Mouse (Mus musculus) heart, postnatal 14 days (tissue): ENCODE data around the gene Gpt2. TPM values are rescaled to one million over a fixed set of nuclear protein-coding genes. Genes with fewer than 3 reads are reported as not detected.
A peak's percentile ranks its signal among the peaks of the same experiment; 100 is the strongest.

Experiments
- DNase-seq, 2 experiments: peaks; one replicate each; pipeline ENCODE4 v3.0.0; 2021 to 2022
- intact Hi-C: fragments of 180-260 bp; cut with DNase I; formaldehyde crosslinking; loops from one replicate; pipeline ENCODE4 v1.15.1; 2025
- long read RNA-seq, 2 experiments: library from polyadenylated mRNA; stranded (forward); transcript quantifications; one replicate each; pipeline ENCODE4 v2.0.0; 2021
- total RNA-seq, 2 experiments: library from RNA; stranded (reverse); gene quantifications; 2 replicates each; pipeline ENCODE4 v1.2.3; 2021

Gpt2 gene
- total RNA-seq: 10 to 100 TPM; 37.6 to 45.2 TPM
- long read RNA-seq, experiment 1, transcript Gpt2-201 (12 exons, 3,639 nt): major isoform, 37 of 47 reads
- long read RNA-seq, experiment 1, partial matches to known transcripts: 3 of 47 reads
- long read RNA-seq, experiment 1, other reads (novel, unspliced or antisense): 6 of 47 reads
- long read RNA-seq, experiment 2, transcript Gpt2-201 (12 exons, 3,639 nt): major isoform, 33 of 41 reads
- long read RNA-seq, experiment 2, partial matches to known transcripts: 5 of 41 reads
- long read RNA-seq, experiment 2, other reads (novel, unspliced or antisense): 2 of 41 reads

DNA sequence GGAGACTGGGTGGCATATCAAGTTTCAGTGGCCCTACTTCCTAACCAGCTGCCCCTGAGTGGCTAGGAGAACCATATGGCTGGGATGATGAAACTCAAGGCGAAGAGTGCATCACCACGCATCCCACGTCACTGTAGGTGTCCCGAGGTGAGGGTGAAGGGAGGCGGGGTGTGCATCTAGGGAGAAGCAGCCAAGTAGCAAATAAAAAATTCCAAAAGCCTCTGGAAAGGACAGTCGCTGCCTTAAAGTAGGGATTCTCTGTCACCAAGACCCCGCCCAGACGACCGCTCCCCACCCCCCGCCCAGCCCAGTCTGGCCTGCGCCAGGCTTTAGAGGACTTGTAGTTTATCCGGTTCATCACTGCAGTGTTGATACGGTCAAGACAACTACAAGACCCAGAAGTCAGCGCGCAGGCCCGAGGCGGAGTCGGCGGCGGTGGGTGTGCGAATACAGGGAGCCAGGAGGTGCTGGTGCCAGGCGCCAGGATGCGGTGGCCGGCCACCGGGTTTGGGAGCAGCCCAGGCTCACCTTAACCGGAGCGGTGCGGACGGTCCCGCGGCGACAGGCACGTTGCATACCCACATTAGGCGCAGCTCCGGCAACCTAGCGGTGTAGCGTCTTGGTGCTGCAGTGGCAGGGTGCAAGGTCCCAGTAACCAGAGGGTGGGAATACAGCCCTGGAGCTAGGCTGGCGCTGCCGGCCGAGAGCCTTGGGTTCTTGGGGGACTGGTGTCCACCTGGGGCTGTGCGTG lies at the start of gene Gpt2:
Gene Gpt2, plus strand, starts transcription at position 452 of the 751 bp plus-strand sequence.
- intact Hi-C loops: loop anchor here (5.0 kb wide), 1 partner anchor 35 kb away; no protein-coding TSS in a partner anchor

GRCm38 (mm10) chr8:85444092-85444491 lies 48.3 kb upstream of the Gpt2 start:
- DNase-seq: no peak
- intact Hi-C loops: no loop called here

More for the DNA sequence above, at the start of gene Gpt2:
- peak; percentile 90 to 92 for DNase-seq

- intact Hi-C loops: no loop called here
These were observed 46.3 kb upstream of the Gpt2 start for GRCm38 (mm10) chr8:85445936-85446685.

DNA sequence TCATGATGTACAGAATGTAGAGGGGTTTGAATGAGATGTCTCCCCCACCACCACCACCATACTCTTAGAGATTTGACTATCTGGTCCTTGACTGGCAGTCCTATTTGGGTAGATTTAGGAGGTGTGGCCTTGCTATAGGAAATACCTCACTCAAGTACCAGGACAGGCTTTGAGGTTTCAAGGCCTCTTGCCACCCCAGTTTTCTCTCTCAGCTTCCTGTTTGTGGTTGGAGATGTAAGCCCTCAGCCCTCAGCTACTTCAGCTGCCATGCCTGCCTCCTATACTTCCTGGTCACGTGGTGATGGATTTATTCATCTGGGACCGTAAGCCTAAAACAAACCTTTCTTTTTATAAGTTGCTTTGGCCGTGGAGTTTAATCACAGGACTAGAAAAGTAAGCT lies 42.0 kb upstream of the Gpt2 start:
- DNase-seq: no peak
- intact Hi-C loops: loop anchor here (10.0 kb wide), 2 partner anchors 154 to 1134 kb away; partner anchors contain the start of gene Abcc12

More at GRCm38 (mm10) chr8:85445936-85446685, 46.3 kb upstream of the Gpt2 start:
- DNase-seq: no peak

- intact Hi-C loops: loop anchor here (10.0 kb wide), 2 partner anchors 152 to 1132 kb away; partner anchors contain the start of gene Abcc12
- DNase-seq: peak in 1 of 2 experiments; percentile 16
These were observed 40.0 kb upstream of the Gpt2 start for GRCm38 (mm10) chr8:85452328-85452727.

GRCm38 (mm10) chr8:85453256-85453655 lies 39.1 kb upstream of the Gpt2 start:
- DNase-seq: no peak
- intact Hi-C loops: loop anchor here (10.0 kb wide), 2 partner anchors 152 to 1132 kb away; partner anchors contain the start of gene Abcc12

GRCm38 (mm10) chr8:85454750-85455149 lies 37.6 kb upstream of the Gpt2 start:
- no peak for DNase-seq
- intact Hi-C loops: loop anchor here (10.0 kb wide), 2 partner anchors 150 to 1130 kb away; partner anchors contain the start of gene Abcc12

- DNase-seq: peak; percentile 61 to 75
- intact Hi-C loops: loop anchor here (1.0 to 10.0 kb wide), 4 partner anchors 70 to 1128 kb away; partner anchors contain the start of gene Abcc12
These were observed 35.8 kb upstream of the Gpt2 start for GRCm38 (mm10) chr8:85456536-85456935.

- intact Hi-C loops: loop anchor here (10.0 kb wide), 2 partner anchors 145 to 1125 kb away; partner anchors contain the start of gene Abcc12
- no peak for DNase-seq
These were observed 32.8 kb upstream of the Gpt2 start for GRCm38 (mm10) chr8:85459582-85459981.

- intact Hi-C loops: no loop called here
- peak; percentile 7 to 32 for DNase-seq
These were observed 31.6 kb upstream of the Gpt2 start for GRCm38 (mm10) chr8:85460804-85461203.

GRCm38 (mm10) chr8:85461377-85461776 lies 31.0 kb upstream of the Gpt2 start:
- intact Hi-C loops: no loop called here

DNA sequence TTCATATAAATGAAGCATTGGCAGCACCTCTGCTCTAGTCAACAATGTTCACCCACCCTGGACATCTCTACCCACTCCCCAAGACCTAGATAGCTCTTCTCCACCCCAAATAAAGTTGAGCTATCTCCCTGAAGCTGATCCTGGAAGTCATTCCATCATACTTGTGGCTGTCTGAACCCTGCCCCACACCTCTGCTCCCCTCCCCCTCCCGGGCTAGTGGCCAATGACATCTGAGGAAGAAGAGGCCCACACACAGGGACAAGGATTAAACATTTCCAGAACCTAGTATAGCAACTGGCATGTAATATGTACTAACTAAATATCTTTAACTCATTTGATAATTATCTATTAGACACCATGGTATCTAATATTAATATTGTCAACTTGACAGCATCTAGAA lies 29.9 kb upstream of the Gpt2 start:
- no peak for DNase-seq
- intact Hi-C loops: no loop called here

More at GRCm38 (mm10) chr8:85461377-85461776, 31.0 kb upstream of the Gpt2 start:
- DNase-seq: peak in 1 of 2 experiments; percentile 12

DNA sequence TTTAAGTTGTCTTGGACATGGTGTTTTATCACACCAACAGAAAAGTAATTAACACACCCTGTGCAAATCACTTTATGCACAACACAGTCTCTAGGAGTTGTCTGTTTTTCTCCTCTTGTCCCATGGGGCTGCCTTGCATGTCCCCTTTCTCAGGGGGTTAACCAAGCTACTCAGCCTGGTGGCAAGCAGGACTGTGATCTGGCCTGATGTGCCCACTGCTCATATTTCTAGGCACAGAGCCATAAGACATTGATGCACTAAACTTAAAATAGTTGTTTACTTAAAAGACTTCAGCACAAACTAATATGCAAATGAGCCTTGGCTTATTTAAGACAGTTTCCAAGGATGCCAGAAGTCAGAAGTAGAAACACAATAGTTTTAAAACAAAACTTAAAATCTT lies 28.1 kb upstream of the Gpt2 start:
- no peak for DNase-seq
- intact Hi-C loops: no loop called here

DNA sequence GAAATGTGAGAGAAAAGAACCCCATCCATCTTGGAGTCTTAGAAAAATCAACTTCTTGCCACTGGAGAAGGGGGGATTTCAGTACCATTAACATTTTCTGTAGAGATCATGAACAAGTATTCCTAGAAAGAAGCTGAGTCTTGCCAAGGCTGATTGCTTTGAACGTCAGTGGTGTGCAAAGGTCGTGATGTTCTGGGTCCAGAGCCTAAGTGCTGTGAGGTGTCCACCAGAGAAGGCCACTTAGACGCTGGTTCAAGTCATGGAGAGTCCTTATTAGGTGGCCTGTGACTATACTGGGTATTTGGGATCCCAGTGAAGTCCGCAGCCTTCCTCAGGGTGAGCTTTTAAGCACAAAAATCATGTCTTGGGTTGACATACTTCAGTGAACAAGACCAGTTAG lies 26.3 kb upstream of the Gpt2 start:
- no peak for DNase-seq
- intact Hi-C loops: no loop called here

DNA sequence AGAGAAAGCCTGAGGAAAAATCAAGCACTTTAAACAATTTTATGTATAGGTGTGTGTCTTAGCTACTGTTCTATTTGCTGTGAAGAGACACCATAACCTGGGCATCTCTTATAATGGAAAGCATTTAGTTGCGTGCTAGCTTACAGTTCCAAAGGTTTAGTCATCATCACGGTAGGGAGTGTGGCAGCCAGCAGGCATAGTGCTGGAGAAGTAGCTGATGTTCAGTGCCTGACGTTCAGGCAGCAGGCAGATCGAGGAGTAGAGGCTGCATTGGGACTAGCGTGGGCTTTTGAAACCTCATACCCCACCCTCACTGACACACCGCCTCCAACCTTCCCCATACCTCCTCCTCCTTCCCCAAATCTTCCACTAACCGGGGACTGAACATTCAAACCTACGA lies 21.6 kb upstream of the Gpt2 start:
- intact Hi-C loops: no loop called here
- no peak for DNase-seq

GRCm38 (mm10) chr8:85472800-85473199 lies 19.6 kb upstream of the Gpt2 start:
- no peak for DNase-seq
- intact Hi-C loops: no loop called here

DNA sequence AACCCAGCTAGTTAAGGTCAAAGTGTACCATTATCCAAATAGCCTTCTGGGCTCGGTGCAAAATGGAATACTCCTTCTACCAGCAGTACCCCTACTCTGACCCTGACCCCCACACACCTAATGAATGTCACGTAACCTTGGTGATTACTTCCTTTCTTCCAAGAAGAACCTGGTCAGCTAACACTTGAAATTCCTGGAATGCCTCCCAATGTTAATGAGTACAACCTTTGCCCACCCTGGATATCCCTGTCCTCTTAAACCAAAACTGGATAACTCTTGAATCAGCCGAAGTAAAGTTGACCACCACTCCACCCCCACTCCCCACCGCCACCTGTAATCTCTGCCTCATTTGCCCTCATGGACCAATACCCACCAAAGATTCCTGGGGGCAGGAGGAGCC lies 19.1 kb upstream of the Gpt2 start:
- intact Hi-C loops: no loop called here
- DNase-seq: no peak

- intact Hi-C loops: no loop called here
- DNase-seq: no peak
These were observed 17.5 kb upstream of the Gpt2 start for GRCm38 (mm10) chr8:85474924-85475323.

- intact Hi-C loops: no loop called here
- no peak for DNase-seq
These were observed 15.3 kb upstream of the Gpt2 start for GRCm38 (mm10) chr8:85476970-85477545.

GRCm38 (mm10) chr8:85478397-85478796 lies 14.0 kb upstream of the Gpt2 start:
- DNase-seq: no peak
- intact Hi-C loops: no loop called here
